Mouse (Mus musculus) MEL (cell line): ENCODE data around the gene Huwe1. TPM values are rescaled to one million over a fixed set of nuclear protein-coding genes. Genes with fewer than 3 reads are reported as not detected.

Experiments used
- DNase-seq: peaks from one replicate; pipeline ENCODE4 v3.0.0; 2011; ENCODE audit warnings: low read depth, low spot score
- H3K27ac ChIP-seq: 2 replicates; pipeline ENCODE4 v1.5.1; 2012; ENCODE audit warnings: low read depth, mild to moderate bottlenecking, control low read depth, low read length, moderate library complexity; ENCODE audit not compliant: control insufficient read depth
- H3K27me3 ChIP-seq, 2 experiments: fragments of 150-350 bp in 1 of 2; sonication (generic) in 1 of 2; 2 replicates each; pipeline ENCODE4 v1.6.1; 2012; ENCODE audit warnings: low read length in 2 of 2, mild to moderate bottlenecking in 2 of 2, improper control_type of control experiment in 1 of 2, moderate library complexity in 1 of 2; ENCODE audit not compliant: insufficient read depth in 2 of 2, control insufficient read depth in 1 of 2
- H3K36me3 ChIP-seq, 2 experiments: 2 replicates each; pipeline ENCODE4 v1.6.1; 2012 to 2014; ENCODE audit warnings: low read length in 2 of 2, improper control_type of control experiment in 1 of 2, inconsistent platforms in 1 of 2, mild to moderate bottlenecking in 1 of 2; ENCODE audit not compliant: insufficient read depth in 2 of 2, control insufficient read depth in 1 of 2
- H3K4me1 ChIP-seq, 2 experiments: fragments of 150-350 bp in 1 of 2; sonication (generic) in 1 of 2; 2 replicates each; pipeline ENCODE4 v1.6.1; 2012; ENCODE audit warnings: low read length in 2 of 2, improper control_type of control experiment in 1 of 2, mild to moderate bottlenecking in 1 of 2; ENCODE audit not compliant: insufficient read depth in 2 of 2, control insufficient read depth in 1 of 2
- H3K4me3 ChIP-seq, 2 experiments: fragments of 150-350 bp in 1 of 2; sonication (generic) in 1 of 2; 2 replicates each; pipeline ENCODE4 v1.5.1; 2012; ENCODE audit warnings: low read depth in 2 of 2, low read length in 2 of 2, mild to moderate bottlenecking in 2 of 2, moderate library complexity in 2 of 2, control low read depth in 1 of 2, improper control_type of control experiment in 1 of 2; ENCODE audit not compliant: control insufficient read depth in 1 of 2, insufficient read depth in 1 of 2
- H3K79me2 ChIP-seq: 2 replicates; pipeline ENCODE4 v1.6.1; 2012; ENCODE audit warnings: mild to moderate bottlenecking, low read length, moderate library complexity; ENCODE audit not compliant: control insufficient read depth, poor library complexity, insufficient read depth
- H3K9ac ChIP-seq: 2 replicates; pipeline ENCODE4 v1.6.1; 2012; ENCODE audit warnings: low read depth, mild to moderate bottlenecking, control low read depth, low read length, moderate library complexity; ENCODE audit not compliant: control insufficient read depth, poor library complexity, severe bottlenecking
- H3K9me3 ChIP-seq: fragments of 150-350 bp; sonication (generic); replicated peaks from 2 replicates; pipeline ENCODE4 v1.6.1; 2012; ENCODE audit warnings: mild to moderate bottlenecking, low read length, improper control_type of control experiment, moderate library complexity; ENCODE audit not compliant: insufficient read depth
- BHLHE40 ChIP-seq: IDR thresholded peaks from 2 replicates; pipeline ENCODE4 v1.6.1; 2012; ENCODE audit warnings: low read depth, mild to moderate bottlenecking, inconsistent platforms, low read length, improper control_type of control experiment, borderline replicate concordance
- CHD1 ChIP-seq: IDR thresholded peaks from 2 replicates; pipeline ENCODE4 v1.6.1; 2012; ENCODE audit warnings: low read depth, mild to moderate bottlenecking, inconsistent platforms, low read length, improper control_type of control experiment
- E2F4 ChIP-seq: IDR thresholded peaks from 2 replicates; pipeline ENCODE4 v1.6.1; 2011; ENCODE audit warnings: low read depth, low read length, improper control_type of control experiment, borderline replicate concordance
- ELF1 ChIP-seq: IDR thresholded peaks from 2 replicates; pipeline ENCODE4 v1.6.1; 2014; ENCODE audit warnings: low read depth, mild to moderate bottlenecking, inconsistent platforms, low read length, improper control_type of control experiment, moderate library complexity
- GATA1 ChIP-seq: IDR thresholded peaks from 2 replicates; pipeline ENCODE4 v1.6.1; 2011; ENCODE audit warnings: low read depth, low read length, improper control_type of control experiment
- HCFC1 ChIP-seq: IDR thresholded peaks from 2 replicates; pipeline ENCODE4 v1.6.1; 2012; ENCODE audit warnings: low read depth, mild to moderate bottlenecking, inconsistent platforms, low read length, improper control_type of control experiment, moderate library complexity
- MAFK ChIP-seq: IDR thresholded peaks from 2 replicates; pipeline ENCODE4 v1.6.1; 2011; ENCODE audit warnings: low read depth, mild to moderate bottlenecking, low read length, improper control_type of control experiment, borderline replicate concordance
- MAZ ChIP-seq: IDR thresholded peaks from 2 replicates; pipeline ENCODE4 v1.6.1; 2012; ENCODE audit warnings: low read depth, mild to moderate bottlenecking, inconsistent platforms, low read length, improper control_type of control experiment
- MEF2A ChIP-seq: IDR thresholded peaks from 2 replicates; pipeline ENCODE4 v1.6.1; 2014; ENCODE audit warnings: low read depth, mild to moderate bottlenecking, inconsistent platforms, low read length, improper control_type of control experiment; ENCODE audit not compliant: poor library complexity, insufficient replicate concordance, severe bottlenecking; ENCODE audit errors: extremely low read depth
- MXI1 ChIP-seq: IDR thresholded peaks from 2 replicates; pipeline ENCODE4 v1.6.1; 2011; ENCODE audit warnings: mild to moderate bottlenecking, low read depth, low read length, improper control_type of control experiment
- MYB ChIP-seq: IDR thresholded peaks from 2 replicates; pipeline ENCODE4 v1.6.1; 2011; ENCODE audit warnings: mild to moderate bottlenecking, low read depth, low read length, improper control_type of control experiment
- MYC ChIP-seq: IDR thresholded peaks from 2 replicates; pipeline ENCODE4 v1.6.1; 2011; ENCODE audit warnings: low read depth, mild to moderate bottlenecking, low read length, improper control_type of control experiment, moderate library complexity
- NELFE ChIP-seq: IDR thresholded peaks from 2 replicates; pipeline ENCODE4 v1.6.1; 2011; ENCODE audit warnings: low read depth, low read length, improper control_type of control experiment
- NRF1 ChIP-seq: IDR thresholded peaks from 2 replicates; pipeline ENCODE4 v1.6.1; 2014; ENCODE audit warnings: low read depth, mild to moderate bottlenecking, inconsistent platforms, low read length, improper control_type of control experiment, moderate library complexity; ENCODE audit not compliant: poor library complexity, insufficient read depth, severe bottlenecking
- POLR2AphosphoS2 ChIP-seq: IDR thresholded peaks from 2 replicates; pipeline ENCODE4 v1.6.1; 2011; ENCODE audit warnings: low read length, improper control_type of control experiment
- RAD21 ChIP-seq: IDR thresholded peaks from 2 replicates; pipeline ENCODE4 v1.6.1; 2011; ENCODE audit warnings: mild to moderate bottlenecking, low read depth, low read length, improper control_type of control experiment
- RCOR1 ChIP-seq: IDR thresholded peaks from 2 replicates; pipeline ENCODE4 v1.6.1; 2012; ENCODE audit warnings: low read depth, mild to moderate bottlenecking, inconsistent platforms, low read length, improper control_type of control experiment
- TAL1 ChIP-seq: IDR thresholded peaks from 2 replicates; pipeline ENCODE4 v1.6.1; 2012; ENCODE audit warnings: mild to moderate bottlenecking, inconsistent platforms, low read length, moderate library complexity, mixed read lengths
- TBP ChIP-seq: IDR thresholded peaks from 2 replicates; pipeline ENCODE4 v1.8.0; 2011; ENCODE audit warnings: low read depth, low read length, improper control_type of control experiment
- TCF12 ChIP-seq: IDR thresholded peaks from 2 replicates; pipeline ENCODE4 v1.6.1; 2014; ENCODE audit warnings: low read depth, mild to moderate bottlenecking, inconsistent platforms, low read length, improper control_type of control experiment, moderate library complexity
- UBTF ChIP-seq: IDR thresholded peaks from 2 replicates; pipeline ENCODE4 v1.6.1; 2012; ENCODE audit warnings: low read depth, mild to moderate bottlenecking, inconsistent platforms, low read length, improper control_type of control experiment, moderate library complexity, borderline replicate concordance; ENCODE audit not compliant: insufficient read depth
- USF1 ChIP-seq: IDR thresholded peaks from 2 replicates; pipeline ENCODE4 v1.6.1; 2014; ENCODE audit warnings: low read depth, mild to moderate bottlenecking, inconsistent platforms, low read length, improper control_type of control experiment, moderate library complexity
- ZC3H11A ChIP-seq: IDR thresholded peaks from 2 replicates; pipeline ENCODE4 v1.6.1; 2012; ENCODE audit warnings: low read depth, mild to moderate bottlenecking, inconsistent platforms, low read length, improper control_type of control experiment
- ZNF384 ChIP-seq: IDR thresholded peaks from 2 replicates; pipeline ENCODE4 v1.6.1; 2012; ENCODE audit warnings: low read depth, mild to moderate bottlenecking, inconsistent platforms, low read length, improper control_type of control experiment
- polyA plus RNA-seq, 2 experiments: library from polyadenylated mRNA; stranded (reverse) in 1 of 2; unstranded in 1 of 2; fragments of >175 nt in 1 of 2; fragments of >200 nt in 1 of 2; gene quantifications; 2 replicates each; pipeline versions ENCODE4 v1.2.1 to v1.2.4; 2012; ENCODE audit warnings: low replicate concordance in 2 of 2, low read depth in 1 of 2; ENCODE audit not compliant: insufficient read length in 2 of 2, insufficient read depth in 1 of 2, missing spikeins in 1 of 2
- total RNA-seq: library from RNA; depleted of rRNA; stranded (reverse); fragments of 300-350 nt; gene quantifications from 2 replicates; pipeline ENCODE4 v1.2.3, GENCODE M21; 2012

The Huwe1 gene
- total and polyA plus RNA-seq, 3 experiments, result 132 to 528 (median 345) TPM

GRCm38 (mm10) chrX:151811481-151811880 is 10.9 kb downstream of the Huwe1 start:
- DNase-seq, result no peak
- Histone ChIP-seq H3K4me3 (no peak overlapping the region), H3K9ac (no peak overlapping the region), H3K79me2 (peaks cover 56% of the 10 kb centered on the region), H3K4me1 (no peaks in the 10 kb centered on the region; a peak in 2 of 4 replicates), H3K36me3 (peaks cover 49 to 75% of the 10 kb centered on the region in 2 experiments), H3K9me3 (no peaks in the 10 kb centered on the region), H3K27ac (no peak overlapping the region), H3K27me3 (no peaks in the 10 kb centered on the region)
- TF ChIP-seq NRF1 (no peak), HCFC1 (no peak), RAD21 (no peak), POLR2AphosphoS2 (no peak), GATA1 (no peak), MYB (no peak), BHLHE40 (no peak), ZC3H11A (no peak), MAFK (no peak), MAZ (no peak), MXI1 (no peak), UBTF (no peak)

- peaks cover 46 to 60% of the 10 kb centered on the region in 2 experiments for H3K36me3 ChIP-seq
- H3K9me3 ChIP-seq, result no peaks in the 10 kb centered on the region
- H3K27me3 ChIP-seq, result no peaks in the 10 kb centered on the region
- TF ChIP-seq NELFE (no peak), RAD21 (no peak), HCFC1 (no peak), MEF2A (no peak), POLR2AphosphoS2 (no peak), MAZ (no peak), ELF1 (no peak), NRF1 (no peak), TBP (no peak), TAL1 (no peak), MXI1 (no peak), E2F4 (no peak), GATA1 (no peak), CHD1 (no peak), RCOR1 (no peak), USF1 (no peak), BHLHE40 (no peak), MYC (no peak), TCF12 (no peak), ZNF384 (no peak)
- no peak for DNase-seq
- H3K27ac ChIP-seq, result no peak overlapping the region
- no peak overlapping the region for H3K4me3 ChIP-seq
- peaks cover 58% of the 10 kb centered on the region for H3K79me2 ChIP-seq
- H3K4me1 ChIP-seq, result no peaks in the 10 kb centered on the region; a peak in 1 of 4 replicates
- H3K9ac ChIP-seq, result no peak overlapping the region
Measured at GRCm38 (mm10) chrX:151813656-151814055, 13.0 kb downstream of the Huwe1 start.
